Mouse (Mus musculus): ENCODE results near the gene Prnd. TPM values are rescaled to one million over a fixed set of nuclear protein-coding genes. Genes with fewer than 3 reads are reported as not detected.

Gene Prnd
- polyA plus RNA-seq, 1 experiment from 2014 or later: 14.1 TPM

DNA sequence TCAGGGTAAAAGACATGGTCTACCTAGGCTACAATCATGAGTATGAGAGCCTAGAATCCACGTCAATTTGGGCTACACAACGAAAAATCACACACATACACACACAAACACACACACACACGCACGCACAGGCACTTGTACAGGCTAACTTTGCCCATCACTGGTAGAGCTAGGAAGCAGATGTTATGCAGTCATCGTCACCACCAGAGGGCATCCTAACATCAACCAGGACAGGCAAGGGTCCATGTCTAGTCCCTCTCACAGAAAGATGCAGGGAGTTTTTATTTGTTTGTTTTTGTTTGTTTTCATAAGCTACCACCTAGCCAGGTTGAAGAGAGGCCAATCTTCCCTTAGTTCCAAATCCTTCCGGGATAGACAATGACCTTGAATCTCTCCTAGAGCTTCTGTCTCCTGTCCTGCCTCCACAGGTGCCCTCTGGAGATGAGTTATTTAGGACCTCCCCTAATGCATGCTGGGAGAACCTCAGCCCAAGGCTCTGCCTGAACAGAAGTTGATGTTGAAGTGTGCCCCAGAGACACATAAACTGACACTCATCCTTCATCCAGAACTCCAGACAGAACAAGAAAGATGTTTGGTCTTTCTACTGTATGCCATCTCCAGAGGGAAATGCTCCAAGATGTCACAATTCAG lies 32.0 kb downstream of the Prnd start:
- Histone ChIP-seq H3K4me3 (replicated peaks; ENCODE audit: low read depth, low read length) (no peak overlapping the region), H3K36me3 (ENCODE audit: control insufficient read depth, insufficient read depth, low read length) (no peaks in the 10 kb centered on the region), H3K4me1 (ENCODE audit: control insufficient read depth, insufficient read depth, low read length) (no peaks in the 10 kb centered on the region), H3K4me2 (ENCODE audit: low read length) (no peak overlapping the region), H3K9ac (replicated peaks; ENCODE audit: low read length) (no peak overlapping the region), H3K9me3 (ENCODE audit: control insufficient read depth, low read length) (no peaks in the 10 kb centered on the region), H3K27ac (replicated peaks; ENCODE audit: low read depth, low read length) (no peak overlapping the region), H3K27me3 (ENCODE audit: control insufficient read depth, insufficient read depth, low read length) (no peaks in the 10 kb centered on the region)
- DNase-seq (peak; percentile 89), ATAC-seq (ENCODE audit: low FRiP score, low TSS enrichment) (peak; percentile 70; the same call in 1 of the 2 replicates)
- 16% methylated on average over 6 of the region's 6 CpGs for WGBS

- no peaks in the 10 kb centered on the region for H3K4me1 ChIP-seq (ENCODE audit: control insufficient read depth, insufficient read depth, low read length)
- H3K9me3 ChIP-seq (ENCODE audit: control insufficient read depth, low read length): no peaks in the 10 kb centered on the region
- H3K9ac ChIP-seq (replicated peaks; ENCODE audit: low read length): no peak overlapping the region
- H3K4me3 ChIP-seq (replicated peaks; ENCODE audit: low read depth, low read length): no peak overlapping the region
- 46% methylated on average over 3 of the region's 3 CpGs for WGBS
- H3K4me2 ChIP-seq (ENCODE audit: low read length): no peak overlapping the region
- DNase-seq: no peak
- 0 out of 2 replicates have a peak, but pooled peaks cover 4% of the 10 kb centered on the region for H3K36me3 ChIP-seq (ENCODE audit: control insufficient read depth, insufficient read depth, low read length)
- no peak for ATAC-seq (ENCODE audit: low FRiP score, low TSS enrichment)
- H3K27me3 ChIP-seq (ENCODE audit: control insufficient read depth, insufficient read depth, low read length): no peaks in the 10 kb centered on the region
- no peak overlapping the region for H3K27ac ChIP-seq (replicated peaks; ENCODE audit: low read depth, low read length)
These were observed 37.3 kb downstream of the Prnd start for GRCm38 (mm10) chr2:131987950-131988349.

DNA sequence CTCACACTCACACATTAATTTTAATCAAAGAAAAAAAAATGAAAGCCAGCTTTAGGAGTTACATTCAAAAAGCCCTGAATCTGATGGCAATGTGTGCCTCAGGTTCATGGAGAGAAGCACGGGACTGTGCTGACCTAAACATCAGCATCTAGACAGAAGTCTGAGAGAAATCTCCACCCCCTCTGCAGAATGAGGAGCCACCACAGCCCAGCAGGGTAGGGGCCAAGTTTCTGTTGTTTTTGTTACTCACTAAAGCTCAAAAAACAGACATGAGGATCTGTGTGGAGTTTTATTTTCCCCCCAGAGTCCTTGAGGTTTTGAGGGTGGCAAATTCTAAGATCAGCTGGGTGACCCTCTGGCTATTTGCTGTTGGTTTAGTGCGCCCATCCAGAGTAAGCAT lies 37.9 kb downstream of the Prnd start:
- Histone ChIP-seq H3K4me2 (ENCODE audit: low read length) (no peak overlapping the region), H3K4me3 (replicated peaks; ENCODE audit: low read depth, low read length) (no peak overlapping the region), H3K27me3 (ENCODE audit: control insufficient read depth, insufficient read depth, low read length) (no peaks in the 10 kb centered on the region), H3K4me1 (ENCODE audit: control insufficient read depth, insufficient read depth, low read length) (no peaks in the 10 kb centered on the region), H3K36me3 (ENCODE audit: control insufficient read depth, insufficient read depth, low read length) (0 out of 2 replicates have a peak, but pooled peaks cover 4% of the 10 kb centered on the region), H3K9ac (replicated peaks; ENCODE audit: low read length) (no peak overlapping the region), H3K9me3 (ENCODE audit: control insufficient read depth, low read length) (no peaks in the 10 kb centered on the region), H3K27ac (replicated peaks; ENCODE audit: low read depth, low read length) (no peak overlapping the region)
- no peak for ATAC-seq (ENCODE audit: low FRiP score, low TSS enrichment)
- DNase-seq: no peak
- WGBS: 83% methylated on average over 2 of the region's 2 CpGs

- DNase-seq (no peak), ATAC-seq (ENCODE audit: low FRiP score, low TSS enrichment) (no peak)
- 93% methylated on average over 2 of the region's 2 CpGs for WGBS
- H3K4me1 ChIP-seq (ENCODE audit: control insufficient read depth, insufficient read depth, low read length): no peaks in the 10 kb centered on the region
- H3K27me3 ChIP-seq (ENCODE audit: control insufficient read depth, insufficient read depth, low read length): no peaks in the 10 kb centered on the region
- H3K9ac ChIP-seq (replicated peaks; ENCODE audit: low read length): no peak overlapping the region
- H3K9me3 ChIP-seq (ENCODE audit: control insufficient read depth, low read length): no peaks in the 10 kb centered on the region
- no peak overlapping the region for H3K27ac ChIP-seq (replicated peaks; ENCODE audit: low read depth, low read length)
- no peak overlapping the region for H3K4me3 ChIP-seq (replicated peaks; ENCODE audit: low read depth, low read length)
- H3K36me3 ChIP-seq (ENCODE audit: control insufficient read depth, insufficient read depth, low read length): peaks cover 34% of the 10 kb centered on the region
- no peak overlapping the region for H3K4me2 ChIP-seq (ENCODE audit: low read length)
These were observed 41.8 kb downstream of the Prnd start for GRCm38 (mm10) chr2:131992487-131992886.

GRCm38 (mm10) chr2:131993151-131993550 lies 42.5 kb downstream of the Prnd start:
- no peak overlapping the region for H3K4me3 ChIP-seq (replicated peaks; ENCODE audit: low read depth, low read length)
- ATAC-seq (ENCODE audit: low FRiP score, low TSS enrichment) (no peak), DNase-seq (no peak)
- H3K4me2 ChIP-seq (ENCODE audit: low read length): no peak overlapping the region
- no peaks in the 10 kb centered on the region for H3K9me3 ChIP-seq (ENCODE audit: control insufficient read depth, low read length)
- no peaks in the 10 kb centered on the region for H3K4me1 ChIP-seq (ENCODE audit: control insufficient read depth, insufficient read depth, low read length)
- no peak overlapping the region for H3K27ac ChIP-seq (replicated peaks; ENCODE audit: low read depth, low read length)
- WGBS: 79% methylated on average over 4 of the region's 4 CpGs
- H3K36me3 ChIP-seq (ENCODE audit: control insufficient read depth, insufficient read depth, low read length): peaks cover 34% of the 10 kb centered on the region
- H3K27me3 ChIP-seq (ENCODE audit: control insufficient read depth, insufficient read depth, low read length): no peaks in the 10 kb centered on the region
- no peak overlapping the region for H3K9ac ChIP-seq (replicated peaks; ENCODE audit: low read length)

DNA sequence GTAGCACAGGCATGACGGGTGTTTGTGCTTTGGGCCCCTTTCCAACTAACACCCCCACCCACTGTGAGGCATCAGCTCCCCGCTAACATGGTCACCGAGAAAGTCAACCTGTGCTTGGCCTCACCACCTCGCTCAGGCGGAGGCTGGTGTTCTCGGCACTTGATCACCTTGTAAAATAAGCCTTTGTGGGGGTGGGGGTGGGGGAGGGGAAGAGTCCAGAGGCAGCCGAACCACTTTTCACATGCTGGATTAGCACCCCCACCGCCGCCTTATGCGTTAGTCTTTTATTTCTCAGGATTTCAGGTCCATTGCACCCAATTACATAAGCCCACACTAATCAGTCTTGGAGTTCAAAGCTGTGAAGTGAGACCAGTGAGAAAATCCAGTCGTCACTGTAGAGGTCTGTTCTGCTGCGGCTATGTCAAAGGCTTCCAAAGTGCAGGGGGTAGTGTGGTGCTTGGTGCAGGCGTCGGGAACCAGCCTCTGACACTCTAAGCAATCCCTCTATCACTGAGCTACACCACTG lies 43.0 kb downstream of the Prnd start:
- ATAC-seq (ENCODE audit: low FRiP score, low TSS enrichment): no peak
- H3K36me3 ChIP-seq (ENCODE audit: control insufficient read depth, insufficient read depth, low read length): peaks cover 34% of the 10 kb centered on the region
- no peaks in the 10 kb centered on the region for H3K9me3 ChIP-seq (ENCODE audit: control insufficient read depth, low read length)
- no peak overlapping the region for H3K4me3 ChIP-seq (replicated peaks; ENCODE audit: low read depth, low read length)
- H3K27ac ChIP-seq (replicated peaks; ENCODE audit: low read depth, low read length): no peak overlapping the region
- no peaks in the 10 kb centered on the region for H3K4me1 ChIP-seq (ENCODE audit: control insufficient read depth, insufficient read depth, low read length)
- H3K4me2 ChIP-seq (ENCODE audit: low read length): no peak overlapping the region
- H3K9ac ChIP-seq (replicated peaks; ENCODE audit: low read length): no peak overlapping the region
- peak; percentile 11 for DNase-seq
- H3K27me3 ChIP-seq (ENCODE audit: control insufficient read depth, insufficient read depth, low read length): no peaks in the 10 kb centered on the region
- 41% methylated on average over 14 of the region's 14 CpGs for WGBS

GRCm38 (mm10) chr2:131994971-131995370 lies 44.3 kb downstream of the Prnd start:
- Histone ChIP-seq H3K27ac (replicated peaks; ENCODE audit: low read depth, low read length) (no peak overlapping the region), H3K4me2 (ENCODE audit: low read length) (no peak overlapping the region), H3K4me1 (ENCODE audit: control insufficient read depth, insufficient read depth, low read length) (no peaks in the 10 kb centered on the region), H3K9me3 (ENCODE audit: control insufficient read depth, low read length) (no peaks in the 10 kb centered on the region), H3K36me3 (ENCODE audit: control insufficient read depth, insufficient read depth, low read length) (peaks cover 43% of the 10 kb centered on the region), H3K4me3 (replicated peaks; ENCODE audit: low read depth, low read length) (no peak overlapping the region), H3K27me3 (ENCODE audit: control insufficient read depth, insufficient read depth, low read length) (no peaks in the 10 kb centered on the region), H3K9ac (replicated peaks; ENCODE audit: low read length) (no peak overlapping the region)
- ATAC-seq (ENCODE audit: low FRiP score, low TSS enrichment) (no peak), DNase-seq (no peak)
- WGBS: 96% methylated on average over 6 of the region's 6 CpGs

DNA sequence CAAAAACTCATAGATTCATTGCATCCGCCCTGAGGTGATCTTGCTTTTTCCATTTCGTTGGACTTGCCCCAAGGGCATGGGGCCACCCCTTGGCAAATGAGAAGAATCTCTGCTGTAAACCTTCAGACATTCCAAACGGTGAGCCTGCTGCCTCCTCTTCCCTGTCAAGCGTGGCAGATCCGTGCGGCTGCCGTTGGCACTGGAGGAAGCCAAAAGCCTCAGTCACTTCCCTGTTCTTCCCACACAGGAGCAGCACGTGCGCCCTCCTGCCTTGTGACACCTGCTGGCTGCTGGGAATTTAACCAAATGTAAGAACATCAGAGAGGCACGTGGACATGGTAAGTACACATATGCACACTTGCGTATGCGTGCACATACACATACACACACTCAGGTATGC lies 45.1 kb downstream of the Prnd start:
- Histone ChIP-seq H3K4me2 (ENCODE audit: low read length) (no peak overlapping the region), H3K36me3 (ENCODE audit: control insufficient read depth, insufficient read depth, low read length) (peaks cover 41% of the 10 kb centered on the region), H3K27ac (replicated peaks; ENCODE audit: low read depth, low read length) (no peak overlapping the region), H3K9ac (replicated peaks; ENCODE audit: low read length) (no peak overlapping the region), H3K9me3 (ENCODE audit: control insufficient read depth, low read length) (no peaks in the 10 kb centered on the region), H3K4me3 (replicated peaks; ENCODE audit: low read depth, low read length) (no peak overlapping the region), H3K27me3 (ENCODE audit: control insufficient read depth, insufficient read depth, low read length) (no peaks in the 10 kb centered on the region), H3K4me1 (ENCODE audit: control insufficient read depth, insufficient read depth, low read length) (no peaks in the 10 kb centered on the region)
- ATAC-seq (ENCODE audit: low FRiP score, low TSS enrichment): no peak
- 94% methylated on average over 12 of the region's 12 CpGs for WGBS
- DNase-seq: no peak

- Histone ChIP-seq H3K4me2 (ENCODE audit: low read length) (no peak overlapping the region), H3K4me3 (replicated peaks; ENCODE audit: low read depth, low read length) (no peak overlapping the region), H3K4me1 (ENCODE audit: control insufficient read depth, insufficient read depth, low read length) (no peaks in the 10 kb centered on the region), H3K9ac (replicated peaks; ENCODE audit: low read length) (no peak overlapping the region), H3K27me3 (ENCODE audit: control insufficient read depth, insufficient read depth, low read length) (no peaks in the 10 kb centered on the region), H3K9me3 (ENCODE audit: control insufficient read depth, low read length) (no peaks in the 10 kb centered on the region), H3K36me3 (ENCODE audit: control insufficient read depth, insufficient read depth, low read length) (peaks cover 45% of the 10 kb centered on the region), H3K27ac (replicated peaks; ENCODE audit: low read depth, low read length) (no peak overlapping the region)
- ATAC-seq (ENCODE audit: low FRiP score, low TSS enrichment) (no peak), DNase-seq (no peak)
- 88% methylated on average over 7 of the region's 7 CpGs for WGBS
These were observed 45.7 kb downstream of the Prnd start for GRCm38 (mm10) chr2:131996369-131996768.

Measured in midbrain, embryonic 14.5 days (tissue).